Mouse (Mus musculus) lung, embryonic 14.5 days (tissue): ENCODE results near the gene Msh6. TPM values are rescaled to one million over a fixed set of nuclear protein-coding genes. Genes with fewer than 3 reads are reported as not detected.
"Not testable (repeated sequence)": the region's sequence is repeated elsewhere in the genome, so short reads cannot be mapped to it uniquely, and the experiment has no call there.

Experiments used
- ATAC-seq: fragments of 200-750 bp; cut with Nextera tagmentation; 2 replicates; pipeline ENCODE4 v1.8.0; 2017; ENCODE audit warnings: mild to moderate bottlenecking, moderate TSS enrichment, moderate library complexity; ENCODE audit not compliant: insufficient read depth
- DNase-seq: peaks from one replicate; pipeline ENCODE4 v3.0.0-alpha.2; 2015
- H3K27ac ChIP-seq: fragments of 300-500 bp; sonication (generic); 2 replicates; pipeline ENCODE4 v1.5.1; 2014; ENCODE audit warnings: low read depth, mild to moderate bottlenecking, moderate library complexity
- H3K27me3 ChIP-seq: fragments of 300-500 bp; sonication (generic); 2 replicates; pipeline ENCODE4 v1.6.1; 2014; ENCODE audit warnings: low read length, control low read depth; ENCODE audit not compliant: insufficient read depth
- H3K36me3 ChIP-seq: fragments of 300-500 bp; sonication (generic); 2 replicates; pipeline ENCODE4 v1.6.1; 2014; ENCODE audit warnings: control low read depth; ENCODE audit not compliant: insufficient read depth
- H3K4me1 ChIP-seq: fragments of 300-500 bp; sonication (generic); 2 replicates; pipeline ENCODE4 v1.6.1; 2014; ENCODE audit warnings: antibody characterized with exemption, control low read depth; ENCODE audit not compliant: insufficient read depth
- H3K4me2 ChIP-seq: fragments of 300-500 bp; sonication (generic); 2 replicates; pipeline ENCODE4 v1.6.1; 2014; ENCODE audit warnings: mild to moderate bottlenecking
- H3K4me3 ChIP-seq: fragments of 300-500 bp; sonication (generic); 2 replicates; pipeline ENCODE4 v1.5.1; 2014; ENCODE audit warnings: low read depth, low read length
- H3K9ac ChIP-seq: fragments of 300-500 bp; sonication (generic); 2 replicates; pipeline ENCODE4 v1.6.1; 2014
- H3K9me3 ChIP-seq: fragments of 300-500 bp; sonication (generic); 2 replicates; pipeline ENCODE4 v1.6.1; 2016; ENCODE audit warnings: low read depth, low read length, control low read depth
- CTCF ChIP-seq: IDR thresholded peaks from 2 replicates; pipeline ENCODE4 v1.5.1; 2016; ENCODE audit warnings: antibody characterized with exemption, low read depth
- WGBS: fragments of 180-500 bp; shearing (Covaris S2); extraction: QIAGEN DNeasy Blood & Tissue Kit; methylation state at CpG from one replicate; pipeline ENCODE4 v1.1.7; 2014; 5-methylcytosine and 5-hydroxymethylcytosine counted together
- polyA plus RNA-seq: library from polyadenylated mRNA; unstranded; fragments of >200 nt; fragmentation: Nextera tagmentation; extraction: Ambion mirVana; gene quantifications from 2 replicates; pipeline ENCODE4 v1.2.1, GENCODE M21; 2014

The Msh6 gene
- polyA plus RNA-seq, 1 experiment from 2014 or later: 69.8 TPM

GRCm38 (mm10) chr17:87973261-87974167, 1.3 kb upstream of the Msh6 start:
- no peak overlapping the region for H3K27ac ChIP-seq
- H3K27me3 ChIP-seq: no peaks in the 10 kb centered on the region
- no peak for TF ChIP-seq CTCF
- H3K9ac ChIP-seq: no peak overlapping the region
- DNase-seq (peak; percentile 34), ATAC-seq (no peak)
- H3K4me2 ChIP-seq: peak overlapping the region; percentile 72
- WGBS: 68% methylated on average over 10 of the region's 10 CpGs
- no peaks in the 10 kb centered on the region for H3K9me3 ChIP-seq
- peaks cover 17% of the 10 kb centered on the region for H3K36me3 ChIP-seq
- peak overlapping the region; percentile 94; the same call in 1 of the 2 replicates for H3K4me3 ChIP-seq
- H3K4me1 ChIP-seq: peaks cover 6% of the 10 kb centered on the region; the same call in 1 of the 2 replicates

- Histone ChIP-seq H3K9ac (peak overlapping the region; percentile 86), H3K4me1 (peaks cover 6% of the 10 kb centered on the region; the same call in 1 of the 2 replicates), H3K36me3 (peaks cover 27% of the 10 kb centered on the region), H3K4me2 (peak overlapping the region; percentile 72), H3K27ac (peak overlapping the region; percentile 92), H3K9me3 (no peaks in the 10 kb centered on the region), H3K4me3 (peak overlapping the region; percentile 94), H3K27me3 (no peaks in the 10 kb centered on the region)
- WGBS: under 1% methylated on average over 58 of the region's 68 CpGs
- peak; percentile 66 for ATAC-seq
- peak; percentile 71 for DNase-seq
- no peak for TF ChIP-seq CTCF
These were observed 479 bp downstream of the Msh6 start for GRCm38 (mm10) chr17:87975229-87975853.

GRCm38 (mm10) chr17:87976154-87976806, 1.4 kb downstream of the Msh6 start:
- Histone ChIP-seq H3K27me3 (no peaks in the 10 kb centered on the region), H3K4me1 (peaks cover 6% of the 10 kb centered on the region; the same call in 1 of the 2 replicates), H3K4me2 (peak overlapping the region; percentile 72), H3K9ac (peak overlapping the region; percentile 86), H3K9me3 (no peaks in the 10 kb centered on the region), H3K4me3 (peak overlapping the region; percentile 94), H3K36me3 (peaks cover 33% of the 10 kb centered on the region), H3K27ac (no peak overlapping the region)
- no peak for TF ChIP-seq CTCF
- 70% methylated on average over 9 of the region's 9 CpGs for WGBS
- ATAC-seq: no peak
- no peak for DNase-seq

GRCm38 (mm10) chr17:87976927-87977326, 2.1 kb downstream of the Msh6 start:
- WGBS: 79% methylated on average over 4 of the region's 4 CpGs

GRCm38 (mm10) chr17:87979696-87980095, 4.8 kb downstream of the Msh6 start:
- not testable (repeated sequence) for H3K4me2 ChIP-seq, ATAC-seq, H3K27ac ChIP-seq, H3K27me3 ChIP-seq, H3K4me3 ChIP-seq, DNase-seq, H3K4me1 ChIP-seq, H3K9ac ChIP-seq, H3K9me3 ChIP-seq
- WGBS: 76% methylated on average over 1 of the region's 1 CpGs
- H3K36me3 ChIP-seq: peaks cover 65% of the 10 kb centered on the region

More at GRCm38 (mm10) chr17:87976927-87977326, 2.1 kb downstream of the Msh6 start:
- DNase-seq, H3K27ac ChIP-seq, H3K4me2 ChIP-seq, H3K9me3 ChIP-seq, H3K4me3 ChIP-seq, ATAC-seq, H3K27me3 ChIP-seq, H3K4me1 ChIP-seq, H3K9ac ChIP-seq: not testable (repeated sequence)
- H3K36me3 ChIP-seq: peaks cover 40% of the 10 kb centered on the region

- no peak for ATAC-seq
- H3K4me3 ChIP-seq: no peak overlapping the region
- H3K4me1 ChIP-seq: no peaks in the 10 kb centered on the region
- H3K9ac ChIP-seq: no peak overlapping the region
- DNase-seq: no peak
- no peaks in the 10 kb centered on the region for H3K27me3 ChIP-seq
- no peak overlapping the region for H3K27ac ChIP-seq
- H3K4me2 ChIP-seq: no peak overlapping the region
- 82% methylated on average over 3 of the region's 3 CpGs for WGBS
- no peaks in the 10 kb centered on the region for H3K9me3 ChIP-seq
- H3K36me3 ChIP-seq: peaks cover 86% of the 10 kb centered on the region
- TF ChIP-seq CTCF: peak; percentile 40
These were observed 7.2 kb downstream of the Msh6 start for GRCm38 (mm10) chr17:87982112-87982511.

- Histone ChIP-seq H3K36me3 (peaks cover 86% of the 10 kb centered on the region), H3K4me3 (no peak overlapping the region), H3K9me3 (no peaks in the 10 kb centered on the region), H3K4me2 (no peak overlapping the region), H3K4me1 (no peaks in the 10 kb centered on the region), H3K9ac (no peak overlapping the region), H3K27me3 (no peaks in the 10 kb centered on the region), H3K27ac (no peak overlapping the region)
- 29% methylated on average over 4 of the region's 4 CpGs for WGBS
- ATAC-seq (peak; percentile 47; the same call in 1 of the 2 replicates), DNase-seq (peak; percentile 37)
- TF ChIP-seq CTCF: no peak
These were observed 8.5 kb downstream of the Msh6 start for GRCm38 (mm10) chr17:87983313-87983712.
